Mouse (Mus musculus) bone marrow, adult 2 months (tissue): ENCODE results near the gene 1700069L16Rik.

Experiments
- CTCF ChIP-seq: fragments of 200-500 bp; IDR thresholded peaks from 2 replicates; pipeline ENCODE4 v1.5.1; 2011; ENCODE audit warnings: low read length, control low read depth; ENCODE audit not compliant: control insufficient read depth, insufficient read depth
- POLR2A ChIP-seq: fragments of 200-500 bp; IDR thresholded peaks from 2 replicates; pipeline ENCODE4 v1.6.1; 2011; ENCODE audit warnings: low read depth, mild to moderate bottlenecking, control low read depth, low read length, borderline replicate concordance; ENCODE audit not compliant: control insufficient read depth

DNA sequence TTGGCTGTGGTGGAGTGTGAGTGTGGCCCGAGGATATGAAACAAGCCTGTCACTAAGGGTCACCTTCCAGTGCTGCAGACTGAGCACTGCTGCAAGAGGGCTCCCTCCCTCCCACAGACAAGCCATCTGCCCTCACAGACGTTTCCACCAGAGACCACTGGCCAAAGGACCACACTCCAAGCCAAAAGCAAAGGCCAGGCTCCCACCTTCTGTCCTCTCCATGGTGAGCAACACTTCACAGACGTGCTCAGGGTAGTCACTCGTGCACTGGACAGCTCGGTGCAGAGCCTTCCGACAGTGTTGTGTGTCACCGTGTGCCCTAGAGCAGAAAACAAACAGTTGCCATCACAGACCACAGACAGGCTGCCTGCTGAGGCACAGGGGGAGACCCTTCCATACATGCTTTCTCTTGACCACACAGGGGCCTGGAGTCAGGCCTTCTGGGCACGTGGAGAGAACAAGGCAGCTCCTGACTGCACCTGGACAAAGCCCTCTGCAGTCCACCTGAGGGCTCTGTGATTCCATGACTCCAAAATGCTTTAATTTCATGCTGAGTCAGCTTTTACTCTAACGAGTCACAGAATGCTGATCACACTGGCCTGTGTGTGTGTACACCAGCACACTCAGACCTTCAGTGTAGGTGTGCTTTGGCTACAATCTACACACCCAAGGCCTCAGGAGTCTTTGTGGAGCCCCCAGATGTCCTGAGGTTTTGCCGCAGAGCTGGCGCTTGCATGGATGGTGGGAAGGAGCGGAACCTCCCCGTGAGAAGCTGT is 24.2 kb upstream of the 1700069L16Rik start:
- TF ChIP-seq CTCF, result no peak
- TF ChIP-seq POLR2A, result no peak
